Mouse (Mus musculus): Measurements from ENCODE around the gene Timp2. TPM values are rescaled to one million over a fixed set of nuclear protein-coding genes. Genes with fewer than 3 reads are reported as not detected.

Timp2 gene
- polyA plus RNA-seq, 1 experiment: 244 TPM

DNA sequence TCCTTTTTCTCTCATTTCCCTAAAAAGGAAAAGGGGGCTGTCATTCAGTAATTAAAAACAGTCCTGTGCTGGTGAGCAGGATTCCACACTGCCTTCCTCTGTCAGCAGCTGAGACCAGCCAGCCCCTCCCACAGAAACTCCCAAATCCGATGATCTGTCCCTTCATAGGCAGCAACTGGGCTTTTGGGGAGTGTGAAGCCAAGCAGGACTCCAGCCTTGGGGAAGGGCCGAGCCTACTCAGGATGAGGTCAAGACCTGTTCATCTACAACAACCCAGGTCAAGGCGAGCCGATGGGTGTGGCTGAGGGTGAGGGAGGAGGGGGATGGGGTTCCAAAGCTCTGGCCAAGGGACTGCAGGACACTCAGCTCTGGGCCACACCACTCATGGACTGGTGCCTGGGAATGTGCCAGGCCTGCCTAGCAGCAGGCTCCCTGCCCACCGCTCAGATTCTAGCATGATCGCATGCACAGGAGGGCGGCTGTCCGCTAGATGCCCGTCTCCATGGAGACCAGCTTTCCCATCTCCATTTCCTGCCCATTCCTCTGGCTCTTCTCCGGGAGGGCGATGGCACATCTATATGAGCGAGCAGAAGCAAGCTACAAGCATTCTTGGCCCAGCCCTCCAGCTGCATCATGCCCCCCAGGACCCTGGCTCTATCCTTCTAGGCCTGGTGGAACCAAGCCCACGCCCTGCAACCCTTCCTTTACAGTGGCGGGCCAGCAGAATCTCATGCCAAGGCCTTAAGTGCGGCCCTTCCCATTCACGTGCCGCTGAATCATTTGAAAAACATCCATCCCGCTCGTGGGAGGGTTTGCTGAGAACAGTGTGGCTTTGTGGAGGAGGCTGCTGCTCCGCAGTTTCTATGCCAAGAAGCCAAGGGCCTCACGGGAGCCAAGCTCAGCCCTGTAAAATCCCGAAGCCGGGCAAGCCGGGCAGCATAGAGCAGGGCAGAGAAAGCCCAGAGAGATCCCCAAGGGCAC lies 28.3 kb downstream of the Timp2 start:
- no peak overlapping the region for H3K27ac ChIP-seq (ENCODE audit: insufficient read depth, low read depth, low read length)
- TF ChIP-seq POLR2A (IDR thresholded peaks at IDR 0.05; ENCODE audit: borderline replicate concordance, low read depth, low read length) (no peak), CTCF (IDR thresholded peaks at IDR 0.05; ENCODE audit: low read depth, low read length) (no peak)
- no peak overlapping the region for H3K4me3 ChIP-seq (ENCODE audit: insufficient read depth, low read length)
- peaks cover 21% of the 10 kb centered on the region for H3K4me1 ChIP-seq (ENCODE audit: control insufficient read depth, insufficient read depth, low read length)

DNA sequence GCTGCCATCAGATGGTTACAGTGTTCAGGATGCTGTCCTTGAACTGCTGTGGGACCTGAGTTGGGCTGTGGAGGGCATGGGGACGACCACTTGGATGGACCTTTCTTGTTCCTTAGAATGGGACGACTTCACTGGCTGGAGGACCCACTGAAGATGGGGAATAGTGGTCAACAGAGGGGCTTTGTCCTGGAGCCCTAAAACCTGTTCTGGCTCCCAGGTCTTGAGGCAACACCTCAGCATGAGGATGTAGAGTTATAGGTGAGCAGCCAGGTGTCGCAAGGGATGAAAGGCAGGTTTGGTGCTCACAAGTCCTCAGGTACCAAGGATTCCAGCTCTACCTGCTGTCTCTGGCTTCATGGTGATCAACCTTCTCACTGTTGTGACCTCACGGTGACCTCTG lies 29.0 kb downstream of the Timp2 start:
- no peak overlapping the region for H3K4me3 ChIP-seq (ENCODE audit: insufficient read depth, low read length)
- peaks cover 21% of the 10 kb centered on the region for H3K4me1 ChIP-seq (ENCODE audit: control insufficient read depth, insufficient read depth, low read length)
- no peak overlapping the region for H3K27ac ChIP-seq (ENCODE audit: insufficient read depth, low read depth, low read length)
- TF ChIP-seq CTCF (IDR thresholded peaks at IDR 0.05; ENCODE audit: low read depth, low read length) (no peak), POLR2A (IDR thresholded peaks at IDR 0.05; ENCODE audit: borderline replicate concordance, low read depth, low read length) (no peak)

DNA sequence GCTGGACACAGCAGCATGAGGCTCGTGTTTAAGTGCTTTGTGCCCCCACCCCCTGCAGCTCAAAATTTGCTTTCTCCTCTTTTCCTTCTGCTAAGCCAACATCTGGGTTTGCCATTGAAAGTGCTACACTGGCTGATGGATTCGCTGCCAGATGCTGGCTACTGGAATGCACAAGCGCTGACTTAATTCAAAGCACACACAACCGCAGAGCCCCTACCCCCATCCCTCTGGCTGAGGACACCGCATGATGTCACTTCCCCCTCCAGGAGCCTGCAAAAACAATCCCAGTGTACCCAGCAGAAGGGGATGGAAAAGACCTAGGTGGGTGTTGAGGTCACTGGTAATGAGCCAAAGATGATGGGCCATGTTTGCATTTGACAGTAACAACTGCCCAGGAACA lies 31.0 kb downstream of the Timp2 start:
- Histone ChIP-seq H3K4me3 (ENCODE audit: insufficient read depth, low read length) (no peak overlapping the region), H3K4me1 (ENCODE audit: control insufficient read depth, insufficient read depth, low read length) (peaks cover 21% of the 10 kb centered on the region), H3K27ac (ENCODE audit: insufficient read depth, low read depth, low read length) (no peak overlapping the region)
- TF ChIP-seq POLR2A (IDR thresholded peaks at IDR 0.05; ENCODE audit: borderline replicate concordance, low read depth, low read length) (no peak), CTCF (IDR thresholded peaks at IDR 0.05; ENCODE audit: low read depth, low read length) (no peak)

DNA sequence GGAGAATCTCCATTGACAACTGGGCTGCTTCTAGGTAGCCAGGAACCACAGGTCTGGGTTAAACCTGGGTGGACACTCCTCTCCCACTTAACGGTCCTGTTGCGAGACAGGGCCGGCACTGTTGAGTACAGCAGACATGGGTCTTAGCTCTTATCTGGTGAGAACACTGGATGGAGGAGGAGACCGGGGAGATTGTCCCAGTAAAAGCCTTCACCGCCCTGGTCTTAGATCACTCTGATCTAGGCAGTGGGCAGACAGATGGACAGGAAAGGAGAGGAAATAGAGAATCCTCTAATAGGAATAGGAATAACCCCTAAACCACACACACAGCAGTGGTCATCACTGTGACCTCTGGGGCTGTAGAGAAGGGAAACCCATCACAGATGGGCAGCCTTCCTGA lies 31.6 kb downstream of the Timp2 start:
- Histone ChIP-seq H3K4me3 (ENCODE audit: insufficient read depth, low read length) (no peak overlapping the region), H3K27ac (ENCODE audit: insufficient read depth, low read depth, low read length) (no peak overlapping the region), H3K4me1 (ENCODE audit: control insufficient read depth, insufficient read depth, low read length) (peaks cover 21% of the 10 kb centered on the region)
- TF ChIP-seq CTCF (IDR thresholded peaks at IDR 0.05; ENCODE audit: low read depth, low read length): no peak
- no peak for TF ChIP-seq POLR2A (IDR thresholded peaks at IDR 0.05; ENCODE audit: borderline replicate concordance, low read depth, low read length)

DNA sequence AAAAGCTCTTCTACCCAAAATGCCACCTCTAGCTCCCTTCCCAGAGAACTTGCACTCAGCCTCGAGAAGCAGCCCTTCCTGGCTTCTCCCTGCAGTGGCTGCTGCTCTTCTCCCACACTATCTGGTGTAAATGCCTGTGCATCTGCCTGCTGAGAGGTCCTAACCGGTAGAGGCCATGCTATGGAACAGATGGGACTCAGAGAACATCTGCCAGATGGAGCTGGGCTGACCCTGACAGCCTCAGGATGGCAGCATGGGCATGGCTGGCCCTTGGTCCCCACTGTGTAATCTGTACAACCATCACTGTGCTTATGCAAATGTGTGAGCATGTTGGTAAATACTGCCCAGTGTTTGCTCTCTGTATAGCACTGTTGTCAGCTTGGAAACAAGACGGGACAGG lies 32.9 kb downstream of the Timp2 start:
- TF ChIP-seq POLR2A (IDR thresholded peaks at IDR 0.05; ENCODE audit: borderline replicate concordance, low read depth, low read length) (no peak), CTCF (IDR thresholded peaks at IDR 0.05; ENCODE audit: low read depth, low read length) (no peak)

DNA sequence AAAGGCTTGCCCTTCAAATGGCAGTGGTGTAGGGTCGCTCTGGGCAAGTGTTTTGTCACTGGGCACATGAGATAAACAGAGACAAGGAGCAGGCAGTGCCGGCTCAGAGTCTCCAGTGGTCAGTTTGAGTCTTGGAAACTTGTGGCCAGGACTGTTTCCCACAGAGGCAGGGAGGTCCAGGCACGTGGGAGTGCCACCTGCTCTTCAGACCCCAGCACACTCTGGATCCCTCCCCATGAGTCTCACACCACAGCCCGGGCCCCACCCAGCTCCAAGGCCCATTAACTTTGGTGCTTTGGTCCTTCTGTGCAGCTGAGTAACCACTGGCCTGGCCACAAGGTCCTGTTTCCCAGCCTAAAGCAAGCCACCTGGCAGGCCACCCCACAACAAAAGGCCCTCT lies 33.6 kb downstream of the Timp2 start:
- Histone ChIP-seq H3K4me3 (ENCODE audit: insufficient read depth, low read length) (no peak overlapping the region), H3K4me1 (ENCODE audit: control insufficient read depth, insufficient read depth, low read length) (peaks cover 21% of the 10 kb centered on the region), H3K27ac (ENCODE audit: insufficient read depth, low read depth, low read length) (no peak overlapping the region)
- TF ChIP-seq CTCF (IDR thresholded peaks at IDR 0.05; ENCODE audit: low read depth, low read length): no peak
- no peak for TF ChIP-seq POLR2A (IDR thresholded peaks at IDR 0.05; ENCODE audit: borderline replicate concordance, low read depth, low read length)

More for the DNA sequence above, 32.9 kb downstream of the Timp2 start:
- H3K4me3 ChIP-seq (ENCODE audit: insufficient read depth, low read length): no peak overlapping the region
- peaks cover 21% of the 10 kb centered on the region for H3K4me1 ChIP-seq (ENCODE audit: control insufficient read depth, insufficient read depth, low read length)
- H3K27ac ChIP-seq (ENCODE audit: insufficient read depth, low read depth, low read length): no peak overlapping the region

DNA sequence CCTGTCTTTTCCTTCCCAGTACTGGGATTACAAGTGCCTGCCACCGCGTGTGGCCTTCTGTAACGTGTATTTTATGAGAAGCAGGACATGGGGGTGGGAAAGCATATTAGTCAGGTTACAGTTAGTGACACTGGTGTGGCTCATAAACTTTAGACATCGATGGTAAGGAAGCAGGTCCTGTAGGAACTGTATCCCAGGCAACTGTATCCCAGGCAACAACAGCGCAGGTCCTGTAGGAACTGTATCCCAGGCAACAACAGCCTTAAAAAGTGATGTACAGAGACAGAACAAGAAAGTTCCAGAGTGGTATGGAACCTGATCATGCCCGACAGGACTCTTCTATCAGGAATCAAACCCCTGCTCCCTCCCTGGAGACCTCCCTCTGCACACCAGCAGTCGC lies 34.0 kb downstream of the Timp2 start:
- Histone ChIP-seq H3K4me3 (ENCODE audit: insufficient read depth, low read length) (no peak overlapping the region), H3K27ac (ENCODE audit: insufficient read depth, low read depth, low read length) (no peak overlapping the region), H3K4me1 (ENCODE audit: control insufficient read depth, insufficient read depth, low read length) (peaks cover 21% of the 10 kb centered on the region)
- no peak for TF ChIP-seq CTCF (IDR thresholded peaks at IDR 0.05; ENCODE audit: low read depth, low read length)

DNA sequence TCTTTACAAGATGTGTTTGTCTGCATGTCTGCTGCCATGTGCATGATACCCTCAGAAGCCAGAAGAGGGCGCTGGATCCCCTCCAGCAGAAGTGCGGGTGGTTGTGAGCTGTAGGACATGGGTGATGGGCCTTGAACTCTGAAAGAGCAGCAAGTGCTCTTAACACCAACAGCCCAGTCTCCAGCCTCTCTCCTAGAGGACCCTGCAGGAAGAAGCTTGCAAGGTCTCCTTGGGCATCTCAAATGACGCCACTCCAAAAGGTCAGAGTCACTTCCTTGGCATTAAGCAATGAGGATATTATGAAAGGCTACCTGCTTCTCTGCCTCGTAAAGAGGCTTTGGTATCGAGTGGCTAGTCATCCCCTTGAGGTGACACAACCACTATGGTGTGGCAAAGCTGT lies 36.9 kb downstream of the Timp2 start:
- no peak overlapping the region for H3K27ac ChIP-seq (ENCODE audit: insufficient read depth, low read depth, low read length)
- no peak overlapping the region for H3K4me3 ChIP-seq (ENCODE audit: insufficient read depth, low read length)
- TF ChIP-seq CTCF (IDR thresholded peaks at IDR 0.05; ENCODE audit: low read depth, low read length) (peak; percentile 74), POLR2A (IDR thresholded peaks at IDR 0.05; ENCODE audit: borderline replicate concordance, low read depth, low read length) (no peak)
- peaks cover 1% of the 10 kb centered on the region; the same call in 1 of the 2 replicates for H3K4me1 ChIP-seq (ENCODE audit: control insufficient read depth, insufficient read depth, low read length)

DNA sequence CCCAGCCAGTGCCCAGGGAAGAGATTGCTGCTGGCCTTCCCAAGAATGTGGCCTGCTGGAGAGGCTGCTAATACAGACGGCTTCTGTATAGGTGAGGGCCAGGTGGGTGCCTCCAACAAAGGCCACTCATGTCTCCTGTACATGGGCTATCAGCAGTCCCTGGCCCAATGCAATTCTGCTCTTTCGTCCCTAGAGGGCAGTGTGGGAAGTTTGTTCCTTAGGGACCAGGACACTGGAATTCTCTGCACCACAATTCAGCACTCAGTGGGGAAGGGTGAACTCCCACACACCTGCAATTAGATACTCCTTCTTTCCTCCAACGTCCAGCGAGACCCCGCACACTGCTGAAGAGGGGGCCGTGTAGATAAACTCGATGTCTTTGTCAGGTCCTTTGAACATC lies 38.4 kb downstream of the Timp2 start:
- TF ChIP-seq CTCF (IDR thresholded peaks at IDR 0.05; ENCODE audit: low read depth, low read length) (peak; percentile 70), POLR2A (IDR thresholded peaks at IDR 0.05; ENCODE audit: borderline replicate concordance, low read depth, low read length) (no peak)
- no peak overlapping the region for H3K27ac ChIP-seq (ENCODE audit: insufficient read depth, low read depth, low read length)
- peaks cover 12% of the 10 kb centered on the region for H3K4me1 ChIP-seq (ENCODE audit: control insufficient read depth, insufficient read depth, low read length)
- H3K4me3 ChIP-seq (ENCODE audit: insufficient read depth, low read length): no peak overlapping the region

DNA sequence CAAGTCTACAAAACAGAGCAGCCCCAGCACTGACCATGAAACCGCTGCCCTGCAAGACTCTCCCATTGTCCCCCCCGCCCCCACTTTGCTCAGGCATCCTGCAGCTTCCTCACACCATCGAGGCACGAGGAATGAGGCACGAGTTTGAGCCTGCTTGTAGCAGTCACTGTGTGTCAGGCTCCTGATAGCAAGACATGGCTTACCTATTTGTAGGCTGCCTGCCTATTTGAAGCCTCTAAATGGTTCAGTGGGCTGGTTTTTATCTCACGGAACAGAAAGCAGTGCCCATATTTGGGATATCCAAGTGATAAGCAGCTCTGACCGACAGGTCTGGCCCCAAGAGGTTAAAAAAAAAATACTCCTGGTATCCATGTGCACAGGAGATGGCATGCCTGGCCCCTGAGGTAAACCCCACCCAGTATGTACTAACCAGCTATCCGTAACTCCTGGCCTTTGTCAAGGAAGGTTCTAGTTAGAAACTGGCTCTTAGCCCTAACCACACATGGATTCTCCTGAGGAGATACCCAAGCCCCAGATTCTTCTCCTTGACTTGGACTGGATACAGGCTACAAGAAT lies 39.2 kb downstream of the Timp2 start:
- H3K27ac ChIP-seq (ENCODE audit: insufficient read depth, low read depth, low read length): no peak overlapping the region
- peaks cover 20% of the 10 kb centered on the region for H3K4me1 ChIP-seq (ENCODE audit: control insufficient read depth, insufficient read depth, low read length)
- TF ChIP-seq POLR2A (IDR thresholded peaks at IDR 0.05; ENCODE audit: borderline replicate concordance, low read depth, low read length) (no peak), CTCF (IDR thresholded peaks at IDR 0.05; ENCODE audit: low read depth, low read length) (no peak)
- no peak overlapping the region for H3K4me3 ChIP-seq (ENCODE audit: insufficient read depth, low read length)

Data from bone marrow macrophage, adult 2 months (primary cell).